Mouse (Mus musculus) skeletal muscle tissue, adult 2 months (tissue): ENCODE results near the gene Gpr89.

ENCODE experiments used
- DNase-seq: peaks from one replicate; pipeline ENCODE4 v3.0.0-alpha.2; 2012; ENCODE audit warnings: low read depth, low spot score

Gpr89 gene

DNA sequence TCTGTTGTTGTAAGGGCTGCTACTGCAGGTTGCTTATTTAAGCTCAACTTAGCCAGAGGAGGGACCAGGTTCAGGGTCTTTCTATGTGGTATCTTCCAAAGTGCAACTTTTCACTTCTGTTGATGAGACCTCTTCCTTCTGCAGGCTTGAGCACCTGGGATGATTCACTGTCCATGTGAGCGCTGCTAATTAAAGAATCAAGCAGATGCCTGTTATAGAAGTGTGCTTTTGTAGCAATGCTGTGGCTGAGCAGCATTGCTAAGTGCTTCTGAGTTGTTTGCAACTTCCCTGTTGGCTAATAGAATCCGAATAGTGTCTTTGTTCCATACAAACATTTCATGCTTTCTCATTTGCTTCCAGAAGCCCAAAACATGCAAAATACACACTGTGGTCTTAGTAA lies 34.9 kb downstream of the Gpr89 start:
- no peak for DNase-seq

DNA sequence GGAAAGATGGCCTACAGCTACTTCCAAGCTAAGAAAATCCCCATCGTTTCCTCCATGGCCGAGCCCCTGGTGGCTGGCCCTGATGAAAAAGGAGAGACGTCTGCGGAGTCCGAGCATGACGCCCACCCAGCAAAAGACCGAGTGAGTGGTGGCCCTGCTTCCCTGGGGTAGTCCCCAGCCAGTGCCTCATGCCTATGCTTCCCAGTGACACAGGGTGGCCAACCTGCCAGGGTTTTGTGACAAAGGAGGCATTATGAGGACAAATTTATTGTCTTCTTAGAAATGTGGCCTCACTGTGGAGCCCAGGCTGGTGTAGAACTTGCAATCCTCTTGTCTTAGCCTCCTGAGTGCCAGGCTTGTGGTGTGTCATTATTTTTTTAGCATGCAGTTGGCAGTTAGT lies 36.1 kb downstream of the Gpr89 start:
- no peak for DNase-seq

DNA sequence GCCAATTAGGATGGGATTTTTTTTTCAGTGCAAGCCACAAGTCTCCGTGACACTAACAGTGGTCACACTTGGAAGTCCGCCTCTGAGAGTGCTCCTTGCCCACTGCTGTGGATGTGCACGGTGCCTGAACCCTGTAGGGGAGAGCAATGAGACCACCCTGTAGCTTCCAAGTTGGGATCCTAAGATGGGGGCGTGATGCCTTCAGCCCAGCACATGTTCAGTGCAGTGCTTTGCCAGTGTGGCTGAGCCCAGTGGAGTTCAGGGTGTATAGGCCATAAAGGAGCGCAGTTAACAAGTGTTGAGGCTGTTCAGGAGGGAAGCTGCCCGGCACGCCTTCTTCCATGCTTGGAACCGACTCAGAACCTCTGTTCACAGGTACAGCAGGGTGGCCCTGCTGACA lies 36.6 kb downstream of the Gpr89 start:
- no peak for DNase-seq

DNA sequence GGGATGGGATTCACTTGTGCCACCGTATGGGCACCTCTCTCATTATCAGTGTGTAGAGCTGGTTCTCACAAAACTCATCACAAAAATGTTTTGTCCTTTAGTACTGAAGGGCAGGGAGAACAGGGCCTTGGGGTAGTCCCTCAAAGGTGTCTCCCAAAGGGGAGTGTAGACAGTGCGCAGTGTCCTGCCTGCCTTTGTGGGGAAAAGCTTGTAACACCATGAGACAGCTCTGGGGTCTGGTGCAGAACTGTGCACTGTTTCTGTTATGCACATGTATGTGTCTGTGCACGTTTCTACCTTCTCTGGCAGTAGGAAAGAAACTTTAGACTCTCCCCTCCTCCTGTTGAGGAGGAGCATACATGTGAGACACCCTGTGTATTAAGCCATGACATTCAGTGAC lies 37.3 kb downstream of the Gpr89 start:
- DNase-seq = no peak

DNA sequence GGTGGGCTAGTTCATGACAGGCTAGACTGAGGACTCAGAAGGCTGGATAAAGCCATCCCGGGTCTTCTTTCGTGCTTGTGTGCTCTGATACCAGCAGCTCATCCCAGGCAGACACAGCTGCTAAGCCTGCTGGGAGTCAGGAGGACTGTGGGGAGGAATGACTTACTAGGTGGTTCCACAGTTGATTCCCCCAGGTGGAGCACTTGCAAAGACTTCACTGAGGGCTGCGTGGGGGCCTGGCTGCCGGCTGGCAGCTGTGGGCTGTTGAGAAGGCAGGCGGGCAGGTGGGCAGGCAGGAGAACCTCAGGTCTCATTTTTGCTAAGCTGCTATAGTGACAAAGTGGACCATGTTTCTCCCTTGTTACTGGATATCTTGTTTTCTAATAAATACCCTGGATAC lies 44.6 kb downstream of the Gpr89 start:
- no peak for DNase-seq

DNA sequence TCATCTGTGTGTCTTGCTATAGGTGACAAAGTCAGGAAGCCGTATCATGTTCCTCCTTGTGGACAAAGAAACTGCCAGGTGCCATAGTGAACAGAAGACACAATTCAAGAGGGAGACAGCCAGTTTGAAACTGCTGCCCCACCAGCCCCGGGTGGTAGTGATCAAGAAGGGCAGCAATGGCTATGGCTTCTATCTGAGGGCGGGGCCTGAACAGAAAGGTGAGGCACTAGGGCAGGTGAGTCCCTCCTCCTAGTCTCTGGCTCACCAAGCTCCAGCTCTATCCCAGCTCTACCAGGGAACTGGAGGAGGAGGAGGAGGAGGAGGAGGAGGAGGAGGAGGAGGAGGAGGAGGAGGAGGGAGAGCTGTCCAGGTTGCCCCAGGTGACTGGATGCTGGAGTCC lies 49.3 kb downstream of the Gpr89 start:
- no peak for DNase-seq

DNA sequence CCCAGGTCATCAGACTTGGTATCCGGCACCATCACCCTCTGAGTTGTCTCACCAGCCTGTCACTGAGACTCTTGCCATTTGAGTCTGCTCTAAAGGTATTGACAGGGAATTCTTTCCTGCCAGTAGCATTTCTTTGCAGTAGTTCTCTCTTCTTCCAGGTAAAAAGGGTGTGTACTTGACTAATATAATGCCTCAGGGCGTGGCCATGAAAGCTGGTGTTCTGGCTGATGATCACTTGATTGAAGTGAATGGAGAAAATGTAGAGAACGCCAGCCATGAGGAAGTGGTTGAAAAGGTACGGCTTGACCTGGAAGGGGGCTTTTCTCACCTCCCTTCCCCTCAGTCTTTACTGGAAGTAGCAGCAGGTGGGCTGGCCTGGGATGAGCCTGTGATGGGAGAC lies 50.8 kb downstream of the Gpr89 start:
- DNase-seq = no peak

DNA sequence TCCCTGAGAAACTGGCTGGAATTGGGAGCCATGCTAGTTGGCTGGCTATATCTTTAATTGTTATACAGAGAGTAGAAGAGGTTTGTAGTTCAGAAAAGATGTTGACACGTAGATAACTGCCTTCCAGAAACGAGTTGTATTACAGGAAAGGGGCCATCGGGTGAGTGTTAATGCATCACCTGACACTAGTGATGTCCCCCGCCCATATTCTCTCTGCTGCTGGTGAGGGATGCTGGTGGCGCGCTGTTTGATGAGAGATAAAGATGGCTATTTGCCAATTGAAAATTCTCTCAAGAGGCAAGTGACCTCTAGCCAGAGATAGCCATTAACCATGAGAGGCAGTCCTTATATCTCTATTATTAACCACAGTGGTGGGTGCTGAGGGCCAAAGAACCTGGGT lies 52.6 kb downstream of the Gpr89 start:
- no peak for DNase-seq

DNA sequence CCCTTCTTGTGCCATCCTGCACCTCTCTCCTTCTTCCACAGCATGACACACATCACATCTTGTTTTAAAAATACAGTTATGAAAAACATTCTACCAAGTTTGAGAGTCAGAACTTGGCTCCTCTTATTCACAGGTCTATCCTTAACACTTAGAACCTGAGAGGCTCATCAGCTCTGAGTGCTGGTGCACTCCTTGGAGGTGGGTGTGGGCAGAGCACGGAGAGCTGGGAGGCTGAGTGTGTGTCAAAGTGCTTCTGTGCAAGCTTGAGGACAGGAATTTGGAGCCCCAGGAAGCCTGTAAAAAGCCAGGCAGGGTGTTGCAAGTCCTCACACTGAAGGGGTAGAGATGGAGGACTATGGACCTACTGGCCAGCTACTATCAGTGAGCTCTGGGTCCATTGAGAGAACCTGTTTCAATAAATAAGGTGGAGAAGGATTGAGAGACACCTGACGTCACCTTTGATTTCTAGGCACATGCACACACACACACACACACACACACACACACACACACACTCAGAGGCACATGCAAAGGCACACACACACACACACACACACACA lies 55.9 kb downstream of the Gpr89 start:
- no peak for DNase-seq

DNA sequence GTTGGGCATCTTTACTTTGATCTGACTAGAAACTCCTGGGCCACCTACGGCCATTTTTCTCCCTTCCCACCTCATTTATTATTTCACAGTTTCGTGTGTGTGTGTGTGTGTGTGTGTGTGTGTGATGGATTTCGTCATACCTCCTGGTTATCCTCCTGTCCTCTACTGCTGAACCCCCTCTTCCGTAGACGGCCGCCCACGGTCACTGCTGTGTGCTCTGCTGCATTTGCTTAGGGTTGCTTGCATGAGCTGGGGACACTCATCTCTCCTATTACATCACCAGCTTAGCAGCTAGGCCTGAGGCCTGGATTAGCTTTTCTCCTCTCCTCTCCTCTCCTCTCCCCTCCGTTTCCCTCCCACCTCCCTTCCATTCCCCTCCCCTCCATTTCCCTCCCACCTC lies 56.7 kb downstream of the Gpr89 start:
- no peak for DNase-seq

DNA sequence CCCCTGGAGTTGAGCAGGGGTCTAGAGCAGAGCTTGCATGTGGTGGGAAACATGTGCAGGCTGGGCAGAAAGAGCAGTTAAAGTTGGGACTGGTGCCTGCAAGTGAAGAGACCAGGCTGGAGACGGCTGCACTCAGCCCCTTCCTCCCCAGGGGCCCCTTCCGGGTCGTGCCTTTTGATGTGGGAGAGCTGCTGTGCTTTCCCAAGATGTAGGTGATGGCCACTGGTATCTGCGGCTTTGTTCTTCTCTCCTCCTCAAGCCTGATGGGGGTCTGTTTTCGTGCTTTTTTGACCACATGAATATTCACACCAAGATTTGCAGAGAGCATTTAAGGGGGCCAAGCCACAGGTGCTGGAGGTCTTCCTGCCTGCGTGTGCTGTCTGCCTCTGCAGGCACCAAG lies 57.5 kb downstream of the Gpr89 start:
- no peak for DNase-seq

DNA sequence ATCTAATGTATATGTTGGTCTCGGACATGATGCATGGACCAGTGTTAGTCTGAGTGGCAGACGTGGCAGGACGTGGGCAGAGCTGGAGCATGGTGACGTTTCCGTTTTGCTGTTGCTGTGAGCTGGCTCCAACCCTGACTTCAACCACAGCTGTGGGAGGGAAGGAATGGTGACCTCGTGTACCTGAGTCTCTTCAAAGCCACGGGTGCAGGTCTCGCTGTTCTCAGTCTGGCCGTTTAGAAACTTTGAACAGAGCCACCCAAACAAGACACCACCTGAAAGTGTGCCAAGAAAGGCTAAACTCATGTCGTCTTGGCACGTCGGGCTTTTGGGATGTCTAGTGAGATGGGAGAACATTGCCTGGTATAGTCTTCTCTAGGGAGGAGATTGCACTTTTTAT lies 58.2 kb downstream of the Gpr89 start:
- no peak for DNase-seq

DNA sequence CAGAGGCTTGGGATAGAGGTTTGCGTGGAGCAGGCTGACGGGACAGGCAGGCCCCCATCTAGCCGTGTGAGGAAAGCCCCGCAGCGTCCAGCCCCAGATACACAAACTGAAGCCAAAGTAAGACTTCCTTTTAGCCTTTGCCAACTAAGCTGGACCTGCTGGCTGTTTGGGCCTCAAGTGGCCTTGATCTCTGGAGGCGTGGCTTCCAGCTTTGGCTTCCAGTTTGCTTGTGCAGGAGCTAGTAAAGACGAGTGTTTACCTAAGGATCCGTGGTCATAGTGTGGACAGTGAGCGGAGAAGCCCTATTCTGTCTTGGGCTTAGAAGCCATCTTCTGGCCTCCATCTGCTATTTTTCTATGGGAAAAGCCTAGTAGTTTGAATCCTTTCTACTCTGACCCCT lies 59.3 kb downstream of the Gpr89 start:
- no peak for DNase-seq

DNA sequence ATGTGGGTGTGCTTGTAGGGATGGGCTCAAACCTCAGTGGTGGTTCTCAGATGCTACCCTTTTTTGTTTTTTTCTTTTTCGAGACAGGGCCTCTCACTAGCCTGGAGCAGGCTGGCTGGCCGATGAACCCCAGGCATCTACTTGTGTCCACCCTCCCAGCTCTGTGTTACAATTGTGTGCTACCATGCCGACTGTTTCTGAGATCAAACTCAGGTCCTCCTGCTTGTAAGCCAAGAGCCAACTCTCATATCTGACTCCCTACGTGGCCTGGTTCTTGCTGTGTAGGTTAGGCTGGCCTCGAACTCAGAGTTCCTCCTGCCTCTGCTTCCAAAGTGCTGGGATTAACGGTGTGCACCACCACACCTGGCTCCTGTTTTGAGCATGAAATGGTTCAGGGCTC lies 60.0 kb downstream of the Gpr89 start:
- DNase-seq = no peak

DNA sequence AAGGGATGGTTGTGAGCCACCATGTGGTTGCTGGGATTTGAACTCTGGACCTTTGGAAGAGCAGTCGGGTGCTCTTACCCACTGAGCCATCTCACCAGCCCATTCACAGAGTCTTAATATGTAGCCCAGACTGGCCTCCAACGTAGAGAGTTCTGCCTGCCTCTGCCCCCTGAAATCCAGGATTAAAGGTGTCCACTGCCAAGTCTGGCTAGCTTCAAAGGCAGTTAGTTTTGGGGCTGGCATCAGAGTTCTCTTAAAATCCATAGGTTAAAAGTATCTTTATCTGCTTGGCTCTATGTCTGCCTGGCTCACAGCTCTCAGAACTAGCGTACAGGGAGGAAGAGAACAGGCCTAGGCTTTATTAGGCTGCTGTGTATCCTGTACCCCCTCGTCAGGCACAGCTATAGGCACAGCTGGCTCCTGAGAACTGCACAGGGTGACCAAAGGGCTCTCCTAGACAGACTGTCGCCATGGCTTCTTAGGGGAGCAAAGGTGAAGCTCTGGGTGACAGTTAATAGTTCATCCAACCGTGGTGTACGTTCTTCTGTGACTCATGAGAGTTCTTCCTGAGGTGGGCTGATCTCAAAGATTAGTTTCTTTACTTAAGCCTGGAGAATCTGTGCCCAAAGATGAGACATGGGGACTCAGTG lies 66.0 kb downstream of the Gpr89 start:
- DNase-seq = no peak

DNA sequence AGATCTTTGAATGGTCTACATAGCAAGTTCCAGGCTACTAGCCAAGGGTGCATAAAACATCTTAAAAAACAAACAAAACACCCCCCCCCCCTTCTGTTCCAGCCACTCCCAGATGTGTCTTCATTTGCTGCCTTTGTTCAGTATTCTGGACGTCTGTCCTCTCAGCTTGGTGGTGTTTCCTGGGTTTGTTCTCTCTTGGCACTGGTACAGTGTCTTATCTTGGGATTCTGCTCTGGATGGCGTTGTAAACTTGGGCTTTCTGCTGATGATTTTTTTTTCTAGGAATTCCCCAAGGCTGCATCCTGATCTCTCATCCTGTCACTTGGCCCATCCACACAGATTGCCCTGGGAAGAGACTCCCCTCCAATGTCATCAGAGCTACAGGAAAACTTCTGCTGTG lies 68.7 kb downstream of the Gpr89 start:
- DNase-seq = no peak

DNA sequence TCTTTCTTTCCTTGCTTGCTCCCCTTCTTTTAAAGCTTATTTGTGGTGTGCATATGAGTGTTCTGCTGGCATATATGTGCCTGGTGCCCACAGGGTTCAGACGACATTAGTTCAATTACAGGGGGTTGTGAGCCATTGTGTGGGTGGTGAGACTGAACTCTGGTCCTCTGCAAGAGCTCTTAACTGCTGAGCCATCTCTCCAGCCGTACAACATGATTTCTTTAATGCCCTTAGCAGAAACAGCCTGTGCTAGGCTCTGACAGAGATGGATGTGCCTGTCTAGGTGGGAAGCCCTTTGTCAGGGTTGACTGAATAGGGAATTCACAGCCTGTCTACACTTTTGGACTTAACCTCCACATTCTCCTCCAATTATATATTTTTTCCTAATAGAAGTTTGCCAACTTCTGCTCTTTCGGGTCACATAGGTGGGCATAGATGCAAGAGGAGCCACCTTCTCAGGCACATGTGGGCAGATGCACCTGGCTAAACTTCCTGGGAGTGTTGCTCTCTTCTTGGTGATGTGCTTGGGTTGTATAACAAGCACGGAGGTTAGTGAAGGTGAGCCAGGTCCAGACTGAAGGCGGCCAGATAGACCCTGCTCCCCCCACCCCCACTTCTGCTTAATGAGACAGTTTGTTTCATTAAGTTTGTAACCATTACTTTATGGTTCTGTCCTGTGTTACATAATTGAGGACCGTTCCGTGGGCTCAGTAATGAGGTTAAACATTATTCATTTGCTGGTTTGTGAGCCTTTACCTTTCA lies 70.4 kb downstream of the Gpr89 start:
- no peak for DNase-seq

DNA sequence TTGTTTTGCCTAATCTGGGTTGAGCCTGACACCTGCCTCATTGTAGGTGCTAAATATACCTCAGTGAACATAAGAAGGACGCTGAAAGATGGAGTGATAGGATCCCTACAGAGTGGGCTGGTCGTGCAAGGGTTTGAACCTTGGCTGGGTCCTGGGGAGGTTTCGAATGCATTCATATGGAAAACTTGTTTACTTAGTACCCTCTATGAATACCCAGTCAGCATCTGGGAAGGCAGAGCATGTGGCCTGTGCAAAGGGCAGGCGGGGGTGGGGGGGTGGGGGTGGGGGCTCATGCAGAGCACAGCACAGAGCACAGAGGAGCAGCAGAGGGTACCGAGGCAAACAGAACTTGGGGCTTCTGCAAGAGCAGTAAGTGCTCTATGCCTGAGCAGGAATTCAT lies 72.2 kb downstream of the Gpr89 start:
- DNase-seq = no peak

DNA sequence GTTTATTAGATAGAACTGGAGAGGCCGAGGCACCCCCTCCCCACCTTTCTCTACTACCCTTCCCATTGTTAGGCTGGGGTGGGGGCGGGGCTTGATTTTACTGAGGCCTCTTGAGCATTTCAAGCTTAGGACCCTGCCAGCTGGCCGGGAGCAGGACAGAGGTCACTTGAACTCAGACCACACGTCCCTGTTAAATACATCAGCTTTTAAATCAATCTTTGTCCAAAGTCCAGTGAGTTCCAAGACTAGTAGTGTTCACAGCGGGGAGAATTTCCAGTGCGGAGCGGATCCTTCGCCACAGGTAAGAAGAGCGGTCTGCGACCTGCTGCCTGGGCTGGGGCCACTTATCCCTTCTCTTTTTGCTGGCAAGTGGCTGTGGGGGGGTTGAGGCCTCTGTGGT lies 75.3 kb downstream of the Gpr89 start:
- no peak for DNase-seq

DNA sequence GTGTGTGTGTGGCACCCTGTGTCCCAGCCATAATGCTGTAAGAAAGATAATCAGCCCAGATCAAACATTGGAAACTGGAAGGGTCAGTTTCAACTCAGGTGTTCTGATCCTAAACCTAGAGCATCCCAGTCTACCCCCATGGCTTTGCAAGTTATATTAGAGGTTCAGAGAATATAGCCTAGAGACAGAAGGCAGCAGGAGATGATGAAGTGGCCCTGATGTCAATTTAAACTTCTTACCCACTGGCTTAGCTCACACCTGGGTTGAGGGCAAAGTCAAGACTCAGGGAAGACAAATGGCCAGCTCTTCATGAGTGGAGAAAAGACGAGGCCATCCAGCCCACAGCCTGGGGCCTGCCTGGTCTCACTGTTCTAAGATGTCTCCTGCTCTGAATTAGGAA lies 76.2 kb downstream of the Gpr89 start, which contains the start of the genes Pdzk1 and Cd160:
Gene Pdzk1 (plus strand): TSS at position 301 of the 400 bp plus-strand sequence.
Gene Cd160 (minus strand): TSS at position 368 of the 400 bp plus-strand sequence.
- DNase-seq = no peak

DNA sequence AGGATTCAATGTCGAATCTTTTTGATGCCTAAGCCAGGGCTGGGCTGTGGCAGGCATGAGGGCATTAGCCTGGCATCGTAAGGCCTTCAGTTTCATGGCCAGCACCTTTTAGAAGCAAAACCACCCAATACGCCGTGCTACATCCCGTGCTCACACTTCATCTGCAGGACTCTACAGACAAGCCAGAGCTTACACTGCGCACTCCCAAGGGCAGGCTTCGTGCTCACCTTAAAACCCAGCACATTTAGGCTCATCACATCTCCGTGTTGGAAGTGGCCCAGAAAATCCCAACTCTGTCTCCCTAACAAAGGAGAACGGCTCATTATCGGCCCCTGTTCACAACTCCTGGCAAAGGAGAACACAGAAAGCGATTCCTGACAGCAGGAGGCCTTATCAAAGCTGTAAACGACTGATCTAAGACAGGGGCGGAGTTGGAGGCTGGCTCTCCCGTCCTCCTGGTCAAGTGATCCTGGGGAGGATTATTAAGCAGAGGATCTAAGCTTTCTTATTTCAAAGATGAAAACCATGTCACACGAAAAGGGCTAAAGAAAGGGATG lies 76.8 kb downstream of the Gpr89 start:
- DNase-seq = no peak

DNA sequence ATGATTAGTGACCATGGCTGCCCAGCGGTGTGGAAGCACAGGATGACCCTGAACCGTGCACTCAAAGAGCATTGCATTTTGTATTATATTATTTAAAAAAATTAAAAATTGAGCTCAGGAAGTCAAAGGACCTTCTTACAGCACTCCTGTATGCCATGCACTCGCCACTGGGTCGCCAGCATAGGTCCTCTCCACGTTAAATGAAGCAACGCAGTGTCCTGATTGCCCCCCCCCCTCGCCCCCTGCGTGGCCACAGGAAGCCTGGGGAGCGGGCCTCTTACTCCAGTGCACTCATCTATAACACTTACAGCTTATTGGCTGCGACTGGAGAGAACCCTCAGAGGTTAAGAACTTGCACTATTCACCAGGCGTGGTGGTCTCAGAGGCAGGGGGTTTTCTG lies 79.9 kb downstream of the Gpr89 start:
- DNase-seq = no peak

DNA sequence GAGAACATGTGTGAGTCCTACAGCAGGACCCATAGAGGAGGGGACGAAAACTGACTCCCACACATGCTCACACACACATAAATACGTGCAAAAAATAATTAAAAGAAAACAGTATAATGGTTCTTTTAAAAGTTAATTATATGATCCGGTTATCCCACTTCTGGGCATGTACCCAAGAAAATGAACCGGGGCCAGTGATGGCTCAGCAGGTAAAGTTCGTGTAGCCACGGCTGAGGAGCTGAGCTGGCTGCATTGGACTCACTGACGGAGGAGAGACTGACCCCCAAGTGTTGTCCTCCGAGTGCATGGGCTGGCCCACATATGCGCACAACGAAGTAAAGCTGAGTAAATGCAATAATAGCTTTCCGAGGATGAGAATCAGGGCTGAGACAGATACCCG lies 80.5 kb downstream of the Gpr89 start:
- DNase-seq = no peak
